8 mouse cellular contexts compared by ENCODE assay signal in genomic region chr3:55244087-55244486, GRCm38 (mm10). TPM values are rescaled to one million over a fixed set of nuclear protein-coding genes. Genes with fewer than 3 reads are reported as not detected.
A peak's percentile ranks its signal among the peaks of the same experiment; 100 is the strongest.
DNase-seq lines count a peak whose midpoint lies in the region; ATAC-seq and TF ChIP-seq lines count a peak whose summit lies in the region.

No protein-coding gene starts in this region.

- no peak for ATAC-seq in embryonic facial prominence, embryonic 13.5 days (ENCODE audit: insufficient number of reproducible peaks, insufficient read depth, low FRiP score, low TSS enrichment, low read depth)
- ATAC-seq in hindbrain, postnatal 0 days: no peak
- ATAC-seq in neural tube, embryonic 14.5 days (ENCODE audit: low read depth): no peak
- no peak for ATAC-seq in megakaryocyte-erythroid progenitor cell, adult 5-6 weeks (replicated peaks; ENCODE audit: low FRiP score, low TSS enrichment, poor library complexity, severe bottlenecking)
- ATAC-seq in intestine, embryonic 15.5 days: no peak

- peak overlapping the region; percentile 94; the same call in 1 of the 2 replicates for H3K4me2 ChIP-seq in embryonic facial prominence, embryonic 13.5 days
- H3K4me2 ChIP-seq in hindbrain, postnatal 0 days (ENCODE audit: low read depth, low read length): peak overlapping the region; percentile 70
- H3K4me2 ChIP-seq in neural tube, embryonic 14.5 days (ENCODE audit: low read depth, low read length): peak overlapping the region; percentile 68
- no peak overlapping the region for H3K4me2 ChIP-seq in intestine, embryonic 15.5 days (replicated peaks)

- no peak overlapping the region for H3K9ac ChIP-seq in embryonic facial prominence, embryonic 13.5 days
- H3K9ac ChIP-seq in hindbrain, postnatal 0 days (replicated peaks; ENCODE audit: low read length): peak overlapping the region; percentile 95; the same call in 1 of the 2 replicates
- H3K9ac ChIP-seq in neural tube, embryonic 14.5 days (replicated peaks; ENCODE audit: low read depth, low read length): peak overlapping the region; percentile 99; the same call in 1 of the 2 replicates
- no peak overlapping the region for H3K9ac ChIP-seq in intestine, embryonic 15.5 days

- H3K36me3 ChIP-seq in embryonic facial prominence, embryonic 13.5 days: peaks cover 9% of the 10 kb centered on the region; the same call in 1 of the 2 replicates
- no peaks in the 10 kb centered on the region; the same call in 1 of the 2 replicates for H3K36me3 ChIP-seq in hindbrain, postnatal 0 days (ENCODE audit: insufficient read depth, low read length)
- peaks cover 5% of the 10 kb centered on the region; the same call in 1 of the 2 replicates for H3K36me3 ChIP-seq in neural tube, embryonic 14.5 days (ENCODE audit: control insufficient read depth, insufficient read depth, low read length)
- H3K36me3 ChIP-seq in intestine, embryonic 15.5 days: no peaks in the 10 kb centered on the region

- H3K27ac ChIP-seq in gastrocnemius, adult 2 months: no peak overlapping the region
- H3K27ac ChIP-seq in embryonic facial prominence, embryonic 13.5 days: no peak overlapping the region
- H3K27ac ChIP-seq in hindbrain, postnatal 0 days: peak overlapping the region; percentile 97; the same call in 1 of the 2 replicates
- H3K27ac ChIP-seq in neural tube, embryonic 14.5 days (ENCODE audit: low read depth, low read length): no peak overlapping the region; the same call in none of the 2 replicates
- H3K27ac ChIP-seq in intestine, embryonic 15.5 days: no peak overlapping the region

- peak; percentile 22 for DNase-seq in gastrocnemius, adult 2 months
- DNase-seq in gastrocnemius, postnatal 4 days (ENCODE audit: low spot score in 2 of 2): no peak
- peak; percentile 50 for DNase-seq in hindbrain, postnatal 0 days (ENCODE audit: low spot score)
- no peak for DNase-seq in kidney, postnatal 25 days

- H3K4me1 ChIP-seq in embryonic facial prominence, embryonic 13.5 days: peaks cover 24% of the 10 kb centered on the region
- H3K4me1 ChIP-seq in hindbrain, postnatal 0 days (ENCODE audit: insufficient read depth, low read length): peaks cover 18% of the 10 kb centered on the region
- peaks cover 28% of the 10 kb centered on the region for H3K4me1 ChIP-seq in neural tube, embryonic 14.5 days (ENCODE audit: control insufficient read depth, insufficient read depth, low read length)
- H3K4me1 ChIP-seq in intestine, embryonic 15.5 days (replicated peaks): peaks cover 12% of the 10 kb centered on the region

- WGBS in embryonic facial prominence, embryonic 13.5 days: 42% methylated on average over 6 of the region's 6 CpGs
- WGBS in hindbrain, postnatal 0 days: 17% methylated on average over 6 of the region's 6 CpGs
- 57% methylated on average over 6 of the region's 6 CpGs for WGBS in neural tube, embryonic 14.5 days
- 80% methylated on average over 6 of the region's 6 CpGs for WGBS in intestine, embryonic 15.5 days

- TF ChIP-seq CTCF in gastrocnemius, adult 2 months (IDR thresholded peaks at IDR 0.05): no peak
- no peak for TF ChIP-seq CTCF in hindbrain, postnatal 0 days (IDR thresholded peaks at IDR 0.05; ENCODE audit: low read depth)

- H3K4me3 ChIP-seq in gastrocnemius, adult 2 months: peak overlapping the region; percentile 5; the same call in 1 of the 2 replicates
- H3K4me3 ChIP-seq in embryonic facial prominence, embryonic 13.5 days: peak overlapping the region; percentile 68; the same call in 1 of the 2 replicates
- H3K4me3 ChIP-seq in hindbrain, postnatal 0 days (ENCODE audit: low read length): peak overlapping the region; percentile 83
- H3K4me3 ChIP-seq in neural tube, embryonic 14.5 days (ENCODE audit: low read depth, low read length): peak overlapping the region; percentile 88
- H3K4me3 ChIP-seq in intestine, embryonic 15.5 days (replicated peaks): no peak overlapping the region

- H3K9me3 ChIP-seq in embryonic facial prominence, embryonic 13.5 days: no peaks in the 10 kb centered on the region
- no peaks in the 10 kb centered on the region for H3K9me3 ChIP-seq in hindbrain, postnatal 0 days (ENCODE audit: low read length)
- no peaks in the 10 kb centered on the region for H3K9me3 ChIP-seq in neural tube, embryonic 14.5 days (ENCODE audit: control insufficient read depth, low read length)
- no peaks in the 10 kb centered on the region for H3K9me3 ChIP-seq in intestine, embryonic 15.5 days

- H3K27me3 ChIP-seq in embryonic facial prominence, embryonic 13.5 days: 0 out of 2 replicates have a peak, but pooled peaks cover 3% of the 10 kb centered on the region
- no peaks in the 10 kb centered on the region for H3K27me3 ChIP-seq in hindbrain, postnatal 0 days (ENCODE audit: insufficient read depth, low read length)
- H3K27me3 ChIP-seq in neural tube, embryonic 14.5 days (ENCODE audit: control insufficient read depth, insufficient read depth, low read length): no peaks in the 10 kb centered on the region
- peaks cover 16% of the 10 kb centered on the region for H3K27me3 ChIP-seq in intestine, embryonic 15.5 days (replicated peaks)

- intact Hi-C loops in gastrocnemius, adult 2 months (cut with DNase I): loop anchor here (10.0 kb wide), 1 partner anchor 111 kb away; no protein-coding TSS in a partner anchor

RNA-seq across cellular contexts. Expression of gene Dclk1, which starts 1.9 kb away (rescaled TPM):
- 1 to 10 TPM; 1.5 to 3.5 TPM for total RNA-seq in gastrocnemius, adult 2 months (2021)
- 10 to 100 TPM; 78.9 to 96.4 TPM for total RNA-seq in gastrocnemius, postnatal 4 days (2021)
- 56.1 and 60.0 TPM in 2 replicates for polyA plus RNA-seq in embryonic facial prominence, embryonic 13.5 days (2015; fragmentation: Nextera tagmentation; extraction: Ambion mirVana)
- 213 and 250 TPM in 2 replicates for total RNA-seq in hindbrain, postnatal 0 days (2014; rRNA removed)
- polyA plus RNA-seq in hindbrain, postnatal 0 days (2015; fragmentation: Nextera tagmentation; extraction: Ambion mirVana): 196 and 214 TPM in 2 replicates
- polyA plus RNA-seq in neural tube, embryonic 14.5 days (2014; fragmentation: Nextera tagmentation; extraction: Ambion mirVana): 276 and 297 TPM in 2 replicates
- total RNA-seq in megakaryocyte-erythroid progenitor cell, adult 5-6 weeks (2014; fragmentation: Nextera tagmentation): not detected in 2 replicates
- not detected in 2 replicates for total RNA-seq in megakaryocyte-erythroid progenitor cell, adult 5-6 weeks (2017)
- polyA plus RNA-seq in intestine, embryonic 15.5 days (2015; fragmentation: Nextera tagmentation; extraction: Ambion mirVana): 12.3 and 15.3 TPM in 2 replicates

Comparison
In these comparisons a context has a peak if more than half of its experiments do, and no peak if none do; other contexts are left out.
1. DNase-seq: peak in gastrocnemius, adult 2 months (single experiment) and hindbrain, postnatal 0 days (single experiment); none in gastrocnemius, postnatal 4 days (0 of 2) and kidney, postnatal 25 days (0 of 2).
2. RNA of gene Dclk1, which starts 1.9 kb away (total RNA-seq): 213 to 250 TPM in hindbrain, postnatal 0 days and 78.9 to 96.4 TPM in gastrocnemius, postnatal 4 days; 1.5 to 3.5 TPM in gastrocnemius, adult 2 months and not detected in megakaryocyte-erythroid progenitor cell, adult 5-6 weeks; every median in the first group is over 10 times any median in the second.
3. H3K9ac ChIP-seq: peak in hindbrain, postnatal 0 days (single experiment) and neural tube, embryonic 14.5 days (single experiment); none in embryonic facial prominence, embryonic 13.5 days (single experiment) and intestine, embryonic 15.5 days (single experiment).